Mouse (Mus musculus) myocyte (in vitro differentiated cells): ENCODE data around the gene Tra2b.

Experiments used
- CEBPB ChIP-seq: IDR thresholded peaks from 2 replicates; pipeline ENCODE4 v1.6.1; 2011; ENCODE audit warnings: mild to moderate bottlenecking, moderate library complexity; ENCODE audit not compliant: poor library complexity, insufficient read depth, severe bottlenecking
- E2F4 ChIP-seq: IDR thresholded peaks from one replicate; pipeline ENCODE4 v1.6.1; 2011; ENCODE audit warnings: mild to moderate bottlenecking, control low read depth, moderate library complexity; ENCODE audit not compliant: insufficient read depth
- MAX ChIP-seq: IDR thresholded peaks from one replicate; pipeline ENCODE4 v1.6.1; 2011; ENCODE audit warnings: low read depth, mild to moderate bottlenecking, control low read depth
- MYOD1 ChIP-seq, 3 experiments: IDR thresholded peaks; one replicate each; pipeline ENCODE4 v1.6.1; 2011; ENCODE audit warnings: control low read depth in 2 of 3, low read depth in 2 of 3, mild to moderate bottlenecking in 2 of 3, moderate library complexity in 1 of 3; ENCODE audit not compliant: insufficient read length in 2 of 3, control insufficient read depth in 1 of 3
- MYOG ChIP-seq, 3 experiments: IDR thresholded peaks; one replicate each; pipeline ENCODE4 v1.6.1; 2011; ENCODE audit warnings: control low read depth in 2 of 3, low read depth in 2 of 3, mild to moderate bottlenecking in 2 of 3; ENCODE audit not compliant: insufficient read length in 2 of 3, control insufficient read depth in 1 of 3, insufficient read depth in 1 of 3
- POLR2A ChIP-seq: IDR thresholded peaks from one replicate; pipeline ENCODE4 v1.6.1; 2011; ENCODE audit warnings: low read depth, mild to moderate bottlenecking, control low read depth, moderate library complexity; ENCODE audit not compliant: insufficient read length
- POLR2AphosphoS2 ChIP-seq: IDR thresholded peaks from one replicate; pipeline ENCODE4 v1.6.1; 2011; ENCODE audit warnings: low read depth, control low read depth; ENCODE audit not compliant: insufficient read length
- SRF ChIP-seq: IDR thresholded peaks from one replicate; pipeline ENCODE4 v1.6.1; 2011; ENCODE audit warnings: low read depth; ENCODE audit not compliant: control insufficient read depth, insufficient read length
- TCF12 ChIP-seq: IDR thresholded peaks from one replicate; pipeline ENCODE4 v1.6.1; 2011; ENCODE audit warnings: mild to moderate bottlenecking, control low read depth; ENCODE audit not compliant: poor library complexity, insufficient read depth, severe bottlenecking
- TCF3 ChIP-seq: IDR thresholded peaks from one replicate; pipeline ENCODE4 v1.6.1; 2011; ENCODE audit warnings: low read depth, control low read depth; ENCODE audit not compliant: insufficient read length
- USF1 ChIP-seq: IDR thresholded peaks from one replicate; pipeline ENCODE4 v1.6.1; 2011; ENCODE audit warnings: low read depth, mild to moderate bottlenecking, control low read depth, moderate library complexity

GRCm38 (mm10) chr16:22292394-22292793, 26.6 kb upstream of the Tra2b start:
- TF ChIP-seq E2F4 (no peak), POLR2A (no peak), MYOD1 (IDR thresholded peaks at IDR 0.05; ENCODE audit: control insufficient read depth in 1 of 3, insufficient read length in 2 of 3, low read depth in 2 of 3) (no peak), MAX (no peak), POLR2AphosphoS2 (no peak), MYOG (IDR thresholded peaks at IDR 0.05; ENCODE audit: control insufficient read depth in 1 of 3, insufficient read depth in 1 of 3, insufficient read length in 2 of 3, low read depth in 2 of 3) (no peak), TCF12 (no peak), USF1 (no peak), SRF (no peak), TCF3 (no peak), CEBPB (no peak)
